Mouse (Mus musculus) kidney, adult 8-10 months (tissue): ENCODE data around the gene Sufu.

Experiments used
- DNase-seq, 2 experiments: peaks; one replicate each; pipeline ENCODE4 v3.0.0; 2022

The Sufu gene

GRCm38 (mm10) chr19:46467051-46467503 is 70.4 kb downstream of the Sufu start:
- no peak for DNase-seq

GRCm38 (mm10) chr19:46470364-46471240 is 73.9 kb downstream of the Sufu start:
- DNase-seq = no peak

GRCm38 (mm10) chr19:46471324-46472093 is 74.8 kb downstream of the Sufu start:
- DNase-seq = no peak

- no peak for DNase-seq
Observed at GRCm38 (mm10) chr19:46477432-46477845, 80.7 kb downstream of the Sufu start.

GRCm38 (mm10) chr19:46478242-46478641 is 81.5 kb downstream of the Sufu start:
- no peak for DNase-seq

GRCm38 (mm10) chr19:46478826-46479225 is 82.1 kb downstream of the Sufu start:
- DNase-seq = peak; percentile 59 to 71

GRCm38 (mm10) chr19:46479306-46480075 is 82.8 kb downstream of the Sufu start:
- DNase-seq = no peak

GRCm38 (mm10) chr19:46480624-46481345 is 84.1 kb downstream of the Sufu start:
- no peak for DNase-seq

GRCm38 (mm10) chr19:46481352-46481751 is 84.7 kb downstream of the Sufu start:
- no peak for DNase-seq

GRCm38 (mm10) chr19:46481756-46482155 is 85.1 kb downstream of the Sufu start:
- DNase-seq = no peak

GRCm38 (mm10) chr19:46482896-46483516 is 86.3 kb downstream of the Sufu start:
- DNase-seq = no peak

- DNase-seq = peak in 1 of 2 experiments; percentile 72
Observed at GRCm38 (mm10) chr19:46483701-46484328, 87.1 kb downstream of the Sufu start.

- peak; percentile 84 to 91 for DNase-seq
Observed at GRCm38 (mm10) chr19:46484518-46484917, 87.8 kb downstream of the Sufu start.

GRCm38 (mm10) chr19:46485847-46486246 is 89.2 kb downstream of the Sufu start:
- no peak for DNase-seq

GRCm38 (mm10) chr19:46486709-46487108 is 90.0 kb downstream of the Sufu start:
- no peak for DNase-seq

GRCm38 (mm10) chr19:46489448-46489847 is 92.8 kb downstream of the Sufu start:
- no peak for DNase-seq

GRCm38 (mm10) chr19:46490634-46491033 is 93.9 kb downstream of the Sufu start:
- no peak for DNase-seq

GRCm38 (mm10) chr19:46495136-46495535 is 98.4 kb downstream of the Sufu start:
- DNase-seq = no peak

GRCm38 (mm10) chr19:46497230-46497629 is 100.5 kb downstream of the Sufu start:
- no peak for DNase-seq

GRCm38 (mm10) chr19:46499539-46499835 is 102.8 kb downstream of the Sufu start:
- no peak for DNase-seq

- peak; percentile 99 for DNase-seq
Observed at GRCm38 (mm10) chr19:46499836-46500580, 103.3 kb downstream of the Sufu start.
